Mouse (Mus musculus): ENCODE results near the gene Tgm1.
A peak's percentile ranks its signal among the peaks of the same experiment; 100 is the strongest.

Gene Tgm1

DNA sequence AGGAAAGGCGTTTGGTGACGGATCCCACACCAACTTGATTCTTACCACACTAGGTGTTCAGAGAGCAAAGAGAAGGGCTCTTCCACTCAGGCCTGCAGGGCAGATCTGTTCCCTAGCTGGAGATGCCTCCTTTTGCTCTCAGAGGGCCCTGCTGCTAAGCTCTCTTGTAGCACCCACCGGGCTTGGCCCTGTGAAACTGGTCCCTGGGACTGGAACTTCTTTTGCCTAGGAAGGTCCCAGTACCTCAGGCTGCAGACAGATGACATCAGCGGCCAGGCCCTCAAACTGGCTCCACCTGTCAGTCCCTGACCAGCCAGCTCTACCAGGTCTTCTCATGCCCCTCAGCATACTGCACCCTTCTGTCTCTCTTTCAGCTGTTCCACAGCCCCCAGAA is at the start of gene Tgm1:
Gene Tgm1 (minus strand): TSS at position 198 of the 394 bp plus-strand sequence.
- no peak for DNase-seq (ENCODE audit: low spot score)

DNA sequence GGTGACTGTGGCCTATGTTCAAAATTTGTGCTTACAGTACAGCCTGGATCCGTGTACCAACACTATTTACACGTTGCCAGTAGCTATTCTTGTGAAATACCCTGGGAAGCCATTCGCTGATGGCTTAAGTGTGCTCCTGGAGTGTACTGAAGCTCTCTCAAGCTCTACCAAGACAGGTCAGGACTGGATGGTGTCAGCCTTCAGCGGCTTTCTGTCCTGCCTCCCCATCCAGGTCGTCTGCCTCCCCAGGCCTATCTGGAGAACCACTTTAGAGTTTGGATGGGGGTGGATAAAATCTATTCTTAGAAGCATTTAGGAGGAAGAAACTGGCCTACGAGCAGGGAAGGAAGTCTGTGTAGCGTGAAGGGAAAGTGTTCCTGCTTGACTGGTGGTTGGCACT is 49.4 kb upstream of the Tgm1 start:
- no peak for DNase-seq (ENCODE audit: low spot score)

DNA sequence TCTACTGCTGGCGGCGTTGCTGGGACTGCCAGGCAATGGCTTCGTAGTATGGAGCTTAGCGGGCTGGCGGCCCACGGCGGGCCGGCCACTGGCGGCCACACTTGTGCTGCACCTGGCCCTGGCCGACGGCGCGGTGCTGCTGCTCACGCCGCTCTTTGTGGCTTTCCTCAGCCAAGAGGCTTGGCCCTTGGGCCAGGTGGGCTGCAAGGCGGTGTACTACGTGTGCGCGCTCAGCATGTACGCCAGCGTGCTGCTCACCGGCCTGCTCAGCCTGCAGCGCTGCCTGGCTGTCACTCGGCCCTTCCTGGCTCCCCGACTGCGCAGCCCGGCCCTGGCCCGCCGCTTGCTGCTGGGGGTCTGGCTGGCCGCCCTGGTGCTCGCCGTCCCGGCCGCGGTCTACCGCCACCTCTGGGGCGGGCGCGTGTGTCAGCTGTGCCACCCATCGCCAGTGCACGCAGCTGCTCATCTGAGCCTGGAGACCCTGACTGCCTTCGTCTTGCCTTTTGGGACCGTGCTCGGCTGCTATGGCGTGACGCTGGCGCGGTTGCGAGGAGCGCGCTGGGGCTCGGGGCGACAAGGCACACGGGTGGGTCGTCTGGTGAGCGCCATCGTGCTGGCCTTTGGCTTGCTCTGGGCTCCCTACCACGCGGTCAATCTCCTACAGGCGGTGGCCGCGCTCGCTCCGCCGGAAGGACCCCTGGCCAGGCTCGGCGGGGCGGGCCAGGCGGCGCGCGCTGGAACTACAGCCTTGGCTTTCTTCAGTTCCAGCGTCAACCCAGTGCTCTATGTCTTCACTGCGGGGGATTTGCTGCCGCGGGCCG is 48.5 kb upstream of the Tgm1 start:
- no peak for DNase-seq (ENCODE audit: low spot score)

DNA sequence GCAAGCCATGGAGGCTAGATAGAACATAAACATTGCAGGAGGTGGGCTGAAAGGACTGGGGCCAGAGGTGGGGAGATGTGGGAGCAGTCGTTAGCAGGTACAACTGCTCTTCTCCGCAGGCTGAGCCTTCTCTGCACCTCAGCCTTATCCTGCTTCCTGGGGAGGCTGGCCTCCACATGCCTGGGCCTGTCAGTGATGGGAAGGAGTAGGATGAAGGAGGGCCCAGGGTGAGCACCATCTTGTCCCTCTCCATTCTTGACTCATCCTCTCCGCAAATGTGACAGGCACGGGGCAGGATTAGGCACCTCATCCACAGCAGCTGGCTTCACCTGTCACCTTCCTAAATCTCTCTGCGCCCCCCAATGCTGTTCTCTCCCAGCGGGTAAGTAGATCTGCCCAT is 47.4 kb upstream of the Tgm1 start, which contains the start of gene Ltb4r2:
Gene Ltb4r2 (plus strand): TSS at position 266 of the 400 bp plus-strand sequence.
- no peak for DNase-seq (ENCODE audit: low spot score)

DNA sequence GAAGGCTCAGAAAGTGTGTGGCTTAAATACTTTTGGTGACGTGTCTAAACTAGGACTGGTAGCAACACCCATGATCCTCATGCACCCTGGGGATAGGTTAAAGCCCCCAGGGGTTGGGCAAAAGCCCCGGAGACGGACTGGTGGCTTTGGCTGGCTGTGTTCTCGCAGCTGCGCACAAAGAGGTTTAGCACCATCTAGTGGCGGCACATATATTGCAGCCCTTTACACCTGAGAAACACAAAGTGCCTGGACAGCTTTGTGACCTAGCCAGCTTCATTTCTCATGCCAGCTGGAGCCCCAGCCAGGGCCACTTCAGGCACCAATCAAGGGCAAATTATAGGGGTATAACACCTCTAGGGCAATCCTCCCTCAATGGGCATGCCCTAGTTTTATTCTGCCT is 46.4 kb upstream of the Tgm1 start:
- peak; percentile 59 for DNase-seq (ENCODE audit: low spot score)

DNA sequence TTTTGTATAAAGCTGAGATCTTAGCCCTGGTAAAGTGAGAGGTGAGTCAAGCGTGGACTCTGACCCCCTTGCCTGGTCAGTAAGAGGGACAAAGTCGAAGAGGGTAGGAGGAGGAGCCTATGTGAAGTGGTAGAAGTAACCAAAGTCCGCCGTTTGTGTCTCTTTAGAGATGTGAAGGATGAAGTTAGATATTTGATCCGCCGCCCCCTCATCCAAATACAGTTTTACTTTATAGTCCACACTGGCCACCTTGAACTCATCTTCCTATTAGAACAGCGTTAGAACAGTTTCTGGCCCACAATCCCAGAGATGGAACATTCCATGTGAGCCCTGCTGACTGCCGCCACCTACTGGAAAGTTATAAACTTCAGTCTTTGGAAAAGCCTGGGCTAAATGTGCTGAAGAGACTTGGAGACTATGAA is 44.6 kb upstream of the Tgm1 start, which contains the start of gene Cideb:
Gene Cideb (minus strand): TSS at position 96 of the 422 bp plus-strand sequence.
- no peak for DNase-seq (ENCODE audit: low spot score)

DNA sequence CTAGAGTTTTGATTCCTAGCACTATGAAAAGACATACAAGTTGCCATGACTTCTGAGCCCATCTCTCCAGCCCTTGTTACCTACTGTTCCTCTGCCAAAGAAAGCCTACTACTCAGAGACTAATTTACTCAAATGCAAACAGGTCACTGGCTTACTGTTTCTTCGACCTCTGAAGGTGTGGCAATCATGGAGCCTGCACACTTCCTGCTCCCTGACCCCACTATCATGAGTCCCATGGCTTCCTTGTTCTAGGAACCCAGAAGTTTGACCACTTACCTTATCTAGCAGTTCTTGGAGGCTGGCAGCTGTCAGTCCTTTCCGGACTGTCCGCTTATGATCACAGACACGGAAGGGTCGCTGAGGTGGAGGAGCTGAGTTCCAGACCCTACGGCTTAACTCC is 43.8 kb upstream of the Tgm1 start:
- DNase-seq (ENCODE audit: low spot score) = no peak

DNA sequence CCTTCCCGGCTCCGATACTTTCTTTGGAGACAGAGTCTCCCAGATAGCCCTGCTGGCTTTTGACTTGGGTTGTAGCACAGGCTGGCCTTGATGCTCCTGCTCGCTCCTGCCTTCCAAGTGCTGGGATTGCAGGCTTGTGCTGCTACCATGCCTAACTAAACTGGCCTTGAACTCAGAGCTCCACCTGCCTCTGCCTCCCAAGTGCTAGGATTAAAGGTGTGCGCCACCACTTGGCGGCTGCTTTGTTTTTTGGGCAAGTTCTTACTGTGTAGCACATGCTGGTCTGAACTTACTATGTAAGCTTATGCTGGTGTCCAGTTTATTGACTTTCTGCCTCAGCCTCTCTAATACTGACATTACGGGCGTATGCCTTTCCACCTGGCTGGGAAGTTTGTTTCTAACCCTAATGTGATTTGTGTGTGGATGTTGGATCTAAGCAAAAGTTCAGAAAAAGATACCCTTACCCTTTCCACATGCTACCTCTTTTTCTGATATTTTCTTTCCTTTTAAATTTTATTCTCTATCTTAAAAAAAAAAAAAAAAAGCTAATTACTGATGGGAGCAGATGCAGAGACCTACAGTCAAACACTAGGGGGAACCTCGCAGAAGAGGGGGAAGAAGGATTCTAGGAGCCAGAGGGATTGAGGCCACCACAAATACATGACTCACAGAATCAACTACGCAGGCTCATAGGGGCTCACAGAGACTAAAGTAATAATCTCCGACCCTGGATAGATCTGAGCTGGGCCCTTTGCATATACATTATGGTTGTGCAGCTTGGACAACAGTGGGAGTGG is 33.5 kb upstream of the Tgm1 start:
- no peak for DNase-seq (ENCODE audit: low spot score)

DNA sequence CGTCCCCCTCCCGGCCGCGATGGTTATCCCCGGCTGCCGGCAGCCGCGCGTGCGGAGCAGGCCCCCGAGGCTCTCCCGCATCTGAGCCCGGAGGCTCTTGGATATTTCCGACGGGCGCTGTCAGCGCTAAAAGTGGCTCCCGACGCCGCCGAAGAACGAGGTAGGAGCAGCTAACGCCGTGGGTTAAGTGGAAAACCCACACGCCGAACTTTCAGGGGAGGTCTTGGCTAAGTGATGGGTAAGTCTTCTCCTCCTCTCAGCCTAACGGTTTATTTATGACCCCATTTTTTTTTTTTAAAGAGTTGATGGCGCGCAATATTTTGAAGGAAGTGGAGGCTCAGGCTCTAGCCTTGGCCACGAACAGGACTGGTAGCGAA is 32.1 kb upstream of the Tgm1 start:
- DNase-seq (ENCODE audit: low spot score) = no peak

DNA sequence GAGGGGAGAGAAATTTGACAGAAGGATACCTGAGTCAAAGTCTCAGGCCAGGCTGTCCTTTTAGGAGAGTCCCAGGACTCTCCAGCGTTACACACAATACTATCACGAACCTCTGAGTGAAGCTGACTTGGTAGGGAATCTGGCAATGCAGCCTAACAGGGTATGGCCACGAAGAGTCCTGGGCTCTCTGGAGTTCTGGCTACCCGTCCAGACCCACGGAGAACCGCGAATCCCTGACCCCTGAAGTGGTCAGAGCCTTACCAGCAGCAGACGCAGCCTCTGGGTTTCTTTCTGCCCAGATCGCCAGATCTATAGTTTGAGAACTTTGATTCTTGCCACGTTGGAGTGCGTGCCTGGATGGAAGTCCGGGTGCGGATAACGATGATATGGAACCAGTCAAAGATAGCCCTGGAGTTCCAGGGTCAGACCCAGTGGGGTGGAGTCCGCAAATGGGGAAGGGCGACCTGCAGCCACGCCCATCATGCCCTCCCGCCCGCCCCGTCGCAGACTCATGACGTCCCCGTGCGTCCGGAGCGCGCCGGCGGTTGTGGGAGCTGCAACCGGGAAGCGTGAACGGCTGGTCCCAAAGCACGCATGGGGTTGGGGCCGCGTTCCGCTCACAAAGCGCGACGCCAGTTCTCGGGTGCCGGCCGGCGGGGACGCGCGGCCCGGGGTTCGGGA is 31.6 kb upstream of the Tgm1 start, which contains the start of the genes Dhrs1 and Nop9:
Gene Dhrs1 (minus strand): TSS at position 511 of the 681 bp plus-strand sequence.
Gene Nop9 (plus strand): TSS at position 514 of the 681 bp plus-strand sequence.
- DNase-seq (ENCODE audit: low spot score) = peak; percentile 81

DNA sequence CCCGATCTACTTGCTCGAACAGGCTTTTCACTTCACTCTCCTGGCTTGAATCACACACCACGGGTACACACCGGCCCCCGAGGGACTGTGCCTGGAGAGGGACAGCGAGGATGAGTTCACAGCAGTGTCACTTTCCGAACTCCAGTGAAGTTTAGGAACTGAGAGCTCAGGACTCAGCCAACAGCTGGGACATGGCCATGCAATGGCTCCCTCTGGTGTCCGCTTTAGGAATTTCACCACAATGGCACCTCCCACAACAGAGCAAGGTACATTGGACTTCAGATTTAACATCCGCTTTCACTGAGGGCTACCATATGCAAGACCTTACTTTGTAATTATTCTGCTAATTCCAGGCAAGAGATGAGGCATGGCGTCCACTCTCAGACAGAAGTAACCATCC is 30.0 kb upstream of the Tgm1 start:
- DNase-seq (ENCODE audit: low spot score) = peak; percentile 58

DNA sequence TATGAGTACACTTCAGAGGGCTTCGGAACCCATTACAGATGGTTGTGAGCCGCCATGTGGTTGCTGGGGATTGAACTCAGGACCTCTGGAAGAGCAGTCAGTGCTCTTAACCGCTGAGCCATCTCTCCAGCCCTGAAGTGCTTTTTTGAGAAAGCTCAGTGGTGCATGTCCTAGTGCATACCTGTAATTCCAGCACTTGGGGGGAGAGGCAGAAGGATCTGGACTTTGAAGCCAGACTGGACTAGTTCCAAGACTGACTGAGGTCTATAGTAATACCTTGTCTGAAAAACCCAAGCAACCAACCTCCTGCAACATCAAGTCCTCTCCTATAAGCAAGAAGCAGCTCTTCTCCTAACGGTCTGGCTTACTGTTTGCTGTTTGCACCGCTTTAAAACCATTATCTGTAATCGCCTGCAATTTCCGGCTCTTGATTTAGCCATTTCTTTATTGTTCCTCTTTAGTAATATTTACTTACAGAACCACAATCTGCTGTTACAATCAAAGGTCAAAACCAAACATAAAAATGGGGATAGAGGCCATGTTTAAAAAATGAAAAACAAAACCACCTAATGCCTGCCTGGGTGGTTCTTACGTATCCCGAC is 23.5 kb upstream of the Tgm1 start:
- DNase-seq (ENCODE audit: low spot score) = no peak

DNA sequence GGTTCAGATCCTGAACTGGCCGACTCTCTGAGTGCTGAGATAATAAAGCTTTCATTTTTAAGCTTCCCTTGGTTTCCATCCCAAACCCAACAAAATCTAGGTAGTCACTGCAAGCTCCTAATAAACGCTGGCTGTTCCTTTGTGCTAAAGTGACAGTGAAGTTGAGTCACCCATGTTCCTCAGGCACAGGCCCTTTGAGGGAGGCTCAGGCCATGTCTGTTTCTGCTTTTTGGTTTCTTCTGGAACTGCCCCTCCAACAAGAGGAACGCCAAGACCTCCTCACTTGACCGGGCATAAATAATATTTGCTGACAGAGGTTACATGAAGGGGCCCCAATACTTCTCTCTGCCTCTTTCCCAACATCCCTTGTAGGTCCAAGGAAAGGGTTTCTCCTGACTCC is 22.0 kb upstream of the Tgm1 start:
- DNase-seq (ENCODE audit: low spot score) = no peak

DNA sequence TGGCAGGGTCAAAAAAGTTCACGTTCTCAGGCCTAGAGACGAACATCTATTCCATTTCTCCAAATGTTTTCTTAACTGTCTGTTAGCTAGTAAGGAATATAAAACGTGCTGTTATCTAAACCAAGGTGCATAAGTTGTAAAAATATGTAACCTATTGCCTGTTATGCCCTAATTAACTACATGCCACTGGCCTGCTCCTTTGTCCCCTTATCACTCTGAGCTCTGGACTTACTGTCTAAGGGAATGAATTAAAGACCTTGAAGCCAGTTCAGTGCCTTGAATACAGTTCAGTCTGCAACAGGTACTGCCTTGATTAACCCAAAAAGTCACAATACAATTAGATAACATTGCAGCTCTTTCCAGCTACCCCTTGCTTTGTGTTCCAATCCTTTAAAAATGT is 21.6 kb upstream of the Tgm1 start:
- no peak for DNase-seq (ENCODE audit: low spot score)

DNA sequence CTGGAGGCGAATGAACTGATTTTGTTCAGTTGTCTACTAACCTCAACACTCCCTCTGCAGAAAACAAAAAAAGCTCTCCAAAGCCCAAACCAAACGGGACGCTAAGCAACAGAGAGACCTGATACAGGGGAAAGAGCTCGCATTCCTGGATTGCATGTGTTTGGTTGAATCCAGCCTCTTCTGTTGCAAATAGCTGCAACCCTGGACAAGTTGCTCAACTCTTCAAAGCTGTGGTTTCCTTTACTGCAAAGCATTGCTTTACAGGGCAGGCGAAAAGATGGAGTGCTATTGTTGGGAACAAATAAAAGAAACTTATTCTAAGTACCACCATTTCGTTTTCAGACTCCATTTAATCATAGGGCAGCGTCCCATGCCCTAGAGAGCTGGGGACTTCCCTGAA is 21.1 kb upstream of the Tgm1 start:
- no peak for DNase-seq (ENCODE audit: low spot score)

DNA sequence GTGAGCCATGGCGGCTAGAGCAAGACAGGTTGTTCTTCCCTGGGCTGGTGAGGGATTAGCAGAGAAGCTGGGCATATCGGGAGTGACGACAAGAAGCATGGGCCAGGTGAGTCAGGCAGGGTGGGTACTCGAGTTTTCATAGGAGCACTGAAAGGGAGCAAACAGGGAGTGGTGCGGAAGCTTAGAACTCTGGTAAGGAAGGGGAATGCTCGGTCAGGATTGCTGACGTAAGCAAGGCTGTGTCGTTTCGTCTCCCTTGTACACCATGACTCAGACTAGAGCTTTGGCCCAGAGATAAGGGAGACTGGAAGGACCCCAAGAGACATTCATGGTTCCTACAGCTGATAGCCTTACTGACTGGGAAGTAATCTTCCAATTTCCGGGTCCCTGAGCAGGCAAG is 20.2 kb upstream of the Tgm1 start:
- no peak for DNase-seq (ENCODE audit: low spot score)

DNA sequence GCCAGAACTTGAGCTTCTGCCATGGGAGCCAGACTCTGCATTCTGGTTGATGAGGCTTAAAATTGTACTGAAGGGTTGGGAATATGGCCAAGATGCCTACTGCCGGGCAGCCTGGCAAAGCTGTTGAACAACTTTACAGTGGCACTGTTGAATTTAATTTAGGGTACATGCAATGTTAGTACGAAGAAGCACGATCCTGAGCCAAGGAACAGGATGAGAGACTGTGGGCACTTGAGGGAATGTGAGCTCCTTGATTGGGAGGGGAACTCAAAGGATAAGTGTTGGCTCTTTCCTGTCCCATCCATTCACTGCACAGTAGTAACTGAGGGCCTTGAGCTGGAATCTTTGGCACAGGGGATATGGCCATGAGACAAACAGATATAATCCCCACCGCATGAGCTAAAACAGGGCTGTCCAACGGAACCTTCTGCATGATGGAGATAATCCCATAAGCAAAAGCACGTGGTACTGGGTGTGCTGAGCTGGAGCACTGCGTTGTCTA is 16.9 kb upstream of the Tgm1 start:
- no peak for DNase-seq (ENCODE audit: low spot score)

DNA sequence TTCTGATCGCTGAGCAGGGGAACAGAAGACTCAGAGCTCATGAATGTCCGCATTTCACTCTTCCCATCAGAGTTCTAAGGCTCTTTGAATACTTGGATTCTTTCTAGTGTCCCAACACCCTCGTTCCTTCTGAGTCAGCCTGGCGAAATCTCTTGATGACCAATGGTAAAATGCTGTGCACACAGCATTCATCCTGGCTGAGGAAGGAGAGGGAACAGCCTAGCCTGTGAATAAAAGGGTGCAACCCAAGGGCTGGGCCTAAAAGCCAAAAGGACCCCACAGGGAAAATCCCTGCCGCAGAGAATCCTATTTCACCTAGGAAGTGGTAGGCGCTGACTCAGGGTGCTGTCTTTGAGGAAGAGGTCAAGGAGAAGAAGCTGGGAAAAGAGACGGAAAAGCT is 16.4 kb upstream of the Tgm1 start:
- no peak for DNase-seq (ENCODE audit: low spot score)

DNA sequence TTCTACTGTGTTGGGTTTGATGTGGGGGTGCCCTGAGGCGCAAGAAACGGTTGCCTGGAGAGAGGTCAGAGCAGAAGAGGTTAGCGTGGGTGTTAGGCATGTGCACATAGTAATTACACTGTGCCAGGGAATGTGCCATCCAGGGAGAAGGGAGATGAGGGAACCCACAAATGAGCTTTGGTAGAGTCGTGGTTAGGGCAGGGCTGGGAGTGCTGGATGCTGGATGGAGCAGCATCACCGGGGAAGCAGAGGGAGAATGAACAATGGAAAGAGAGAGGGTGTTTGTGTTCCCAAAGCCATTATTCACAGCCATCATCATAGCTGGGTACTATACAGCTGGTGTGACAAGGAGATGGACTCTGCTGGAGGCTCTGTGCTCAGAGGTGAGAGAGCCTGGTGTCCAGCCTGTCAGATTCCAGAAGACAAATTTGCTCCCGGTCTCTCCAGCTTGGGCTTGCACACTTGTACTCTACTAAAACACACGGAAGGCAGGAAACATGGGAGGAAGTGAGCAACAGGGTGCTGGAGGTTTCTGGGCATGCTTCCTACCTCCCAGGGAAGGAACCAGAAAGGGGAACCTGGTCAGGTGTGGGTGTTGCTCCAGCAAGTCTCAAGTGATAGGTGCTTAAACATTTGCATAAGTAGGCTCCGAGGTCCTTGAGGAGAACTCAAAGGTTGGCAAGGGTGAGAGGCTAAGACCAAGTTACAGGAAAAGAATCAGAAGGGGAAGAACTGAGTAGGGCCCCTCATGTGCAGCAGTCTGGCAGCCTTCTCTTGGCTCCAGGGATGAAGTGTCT is 14.4 kb upstream of the Tgm1 start:
- no peak for DNase-seq (ENCODE audit: low spot score)

DNA sequence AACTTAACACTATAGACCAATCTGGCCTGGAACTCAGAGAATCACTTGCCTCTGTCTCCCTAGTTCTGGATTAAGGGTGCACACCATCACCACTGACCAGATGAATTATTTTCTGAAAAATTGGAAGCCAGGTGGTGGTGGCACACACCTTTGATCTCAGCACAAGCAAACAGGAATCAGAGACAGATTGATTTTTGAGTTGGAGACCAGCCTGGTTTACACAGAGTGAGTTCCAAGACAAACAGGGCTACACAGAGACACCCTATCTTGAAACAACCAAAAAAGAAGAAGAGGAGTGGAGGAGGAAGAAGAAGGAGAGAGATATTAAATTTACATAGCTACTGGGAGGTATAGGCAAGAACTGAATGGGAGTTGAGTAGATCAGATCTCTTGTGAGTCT is 12.5 kb upstream of the Tgm1 start:
- no peak for DNase-seq (ENCODE audit: low spot score)

DNA sequence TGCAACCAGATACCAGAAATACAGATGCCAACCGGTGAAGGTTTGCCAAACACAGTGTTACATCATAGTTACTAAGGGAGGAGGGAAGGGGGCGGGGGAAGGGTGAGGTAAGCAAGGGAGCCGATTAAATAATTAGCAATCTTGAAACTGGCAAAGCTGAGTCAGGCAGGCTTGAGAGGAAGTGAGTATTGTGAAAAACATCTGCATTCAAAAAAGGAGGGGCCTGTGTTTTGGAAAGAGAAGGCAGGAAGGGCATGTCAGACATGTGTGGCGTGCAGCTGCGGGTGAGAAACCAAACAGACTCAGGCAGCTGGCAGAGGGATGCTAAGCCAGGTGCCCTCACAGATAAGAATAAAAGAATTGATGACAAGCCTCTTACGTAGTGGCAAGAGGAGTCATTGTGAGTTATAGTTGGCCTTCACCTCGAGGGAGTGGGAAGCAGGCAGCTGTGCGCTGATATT is 10.7 kb upstream of the Tgm1 start:
- DNase-seq (ENCODE audit: low spot score) = no peak

Measured in ovary, adult 18-20 months (tissue).